Mouse (Mus musculus) erythroblast, embryonic 14.5 days (primary cell): ENCODE data around the gene Ntm. TPM values are rescaled to one million over a fixed set of nuclear protein-coding genes. Genes with fewer than 3 reads are reported as not detected.

ENCODE experiments used
- H3K27me3 ChIP-seq: 2 replicates; pipeline ENCODE4 v1.6.1; 2012; ENCODE audit warnings: inconsistent platforms; ENCODE audit not compliant: control insufficient read depth
- H3K36me3 ChIP-seq: 2 replicates; pipeline ENCODE4 v1.6.1; 2012; ENCODE audit warnings: mild to moderate bottlenecking, inconsistent platforms; ENCODE audit not compliant: control insufficient read depth
- H3K4me1 ChIP-seq: 2 replicates; pipeline ENCODE4 v1.6.1; 2012; ENCODE audit warnings: inconsistent platforms; ENCODE audit not compliant: control insufficient read depth
- H3K4me3 ChIP-seq: replicated peaks from 2 replicates; pipeline ENCODE3; 2012; ENCODE audit warnings: moderate library complexity, mild to moderate bottlenecking, inconsistent platforms
- H3K9me3 ChIP-seq: 2 replicates; pipeline ENCODE4 v1.6.1; 2012; ENCODE audit warnings: low read length, inconsistent platforms, mixed read lengths; ENCODE audit not compliant: control insufficient read depth
- GATA1 ChIP-seq: IDR thresholded peaks from 2 replicates; pipeline ENCODE4 v1.6.1; 2012; ENCODE audit warnings: low read length, inconsistent platforms, mixed read lengths
- TAL1 ChIP-seq: IDR thresholded peaks from 3 replicates; pipeline ENCODE4 v1.6.1; 2012; ENCODE audit warnings: low read length, inconsistent platforms, mixed read lengths
- polyA plus RNA-seq: library from polyadenylated mRNA; stranded (reverse); fragments of >175 nt; gene quantifications from 2 replicates; pipeline ENCODE4 v1.2.3, GENCODE M21; 2012

The Ntm gene
- polyA plus RNA-seq, 1 experiment, result 0.01 TPM

- Histone ChIP-seq H3K4me3 (no peak overlapping the region), H3K9me3 (no peaks in the 10 kb centered on the region), H3K27me3 (no peaks in the 10 kb centered on the region), H3K36me3 (no peaks in the 10 kb centered on the region), H3K4me1 (no peaks in the 10 kb centered on the region)
- TF ChIP-seq GATA1 (no peak), TAL1 (no peak)
Measured at GRCm38 (mm10) chr9:29026410-29026809, 936.5 kb downstream of the Ntm start.

- no peaks in the 10 kb centered on the region for H3K36me3 ChIP-seq
- no peaks in the 10 kb centered on the region for H3K27me3 ChIP-seq
- no peaks in the 10 kb centered on the region for H3K9me3 ChIP-seq
- no peak for TF ChIP-seq GATA1
- no peak for TF ChIP-seq TAL1
- H3K4me3 ChIP-seq, result no peak overlapping the region
- H3K4me1 ChIP-seq, result no peaks in the 10 kb centered on the region
Measured at GRCm38 (mm10) chr9:29025603-29026002, 937.3 kb downstream of the Ntm start.

- Histone ChIP-seq H3K36me3 (no peaks in the 10 kb centered on the region), H3K27me3 (no peaks in the 10 kb centered on the region), H3K4me3 (no peak overlapping the region), H3K4me1 (no peaks in the 10 kb centered on the region), H3K9me3 (no peaks in the 10 kb centered on the region)
- no peak for TF ChIP-seq TAL1
- no peak for TF ChIP-seq GATA1
Measured at GRCm38 (mm10) chr9:29025104-29025503, 937.8 kb downstream of the Ntm start.

GRCm38 (mm10) chr9:29016879-29017278 lies 946.1 kb downstream of the Ntm start:
- Histone ChIP-seq H3K4me3 (no peak overlapping the region), H3K27me3 (no peaks in the 10 kb centered on the region), H3K9me3 (peaks cover 3% of the 10 kb centered on the region), H3K4me1 (no peaks in the 10 kb centered on the region), H3K36me3 (no peaks in the 10 kb centered on the region)
- TF ChIP-seq TAL1 (no peak), GATA1 (no peak)

GRCm38 (mm10) chr9:29013881-29014280 lies 949.1 kb downstream of the Ntm start:
- TF ChIP-seq TAL1 (no peak), GATA1 (no peak)
- Histone ChIP-seq H3K4me3 (no peak overlapping the region), H3K4me1 (no peaks in the 10 kb centered on the region), H3K9me3 (peaks cover 3% of the 10 kb centered on the region), H3K36me3 (no peaks in the 10 kb centered on the region), H3K27me3 (no peaks in the 10 kb centered on the region)

- TF ChIP-seq GATA1 (no peak), TAL1 (no peak)
- peaks cover 3% of the 10 kb centered on the region for H3K9me3 ChIP-seq
- H3K27me3 ChIP-seq, result no peaks in the 10 kb centered on the region
Measured at GRCm38 (mm10) chr9:29012541-29012940, 950.4 kb downstream of the Ntm start.

GRCm38 (mm10) chr9:29011476-29011875 lies 951.5 kb downstream of the Ntm start:
- TF ChIP-seq TAL1, result no peak
- no peak for TF ChIP-seq GATA1

More at GRCm38 (mm10) chr9:29012541-29012940, 950.4 kb downstream of the Ntm start:
- no peak overlapping the region for H3K4me3 ChIP-seq
- H3K4me1 ChIP-seq, result no peaks in the 10 kb centered on the region
- H3K36me3 ChIP-seq, result no peaks in the 10 kb centered on the region

GRCm38 (mm10) chr9:29004534-29004933 lies 958.4 kb downstream of the Ntm start:
- peaks cover 2% of the 10 kb centered on the region for H3K9me3 ChIP-seq
- TF ChIP-seq TAL1, result no peak
- no peaks in the 10 kb centered on the region for H3K27me3 ChIP-seq
- no peaks in the 10 kb centered on the region for H3K36me3 ChIP-seq
- no peak overlapping the region for H3K4me3 ChIP-seq
- no peaks in the 10 kb centered on the region for H3K4me1 ChIP-seq

More at GRCm38 (mm10) chr9:29011476-29011875, 951.5 kb downstream of the Ntm start:
- no peaks in the 10 kb centered on the region for H3K36me3 ChIP-seq
- H3K4me1 ChIP-seq, result no peaks in the 10 kb centered on the region
- no peak overlapping the region for H3K4me3 ChIP-seq
- peaks cover 3% of the 10 kb centered on the region for H3K9me3 ChIP-seq
- H3K27me3 ChIP-seq, result no peaks in the 10 kb centered on the region

- TF ChIP-seq TAL1 (no peak), GATA1 (no peak)
- Histone ChIP-seq H3K4me1 (no peaks in the 10 kb centered on the region), H3K36me3 (no peaks in the 10 kb centered on the region), H3K27me3 (no peaks in the 10 kb centered on the region), H3K4me3 (no peak overlapping the region), H3K9me3 (peaks cover 4% of the 10 kb centered on the region; the same call in 1 of the 2 replicates)
Measured at GRCm38 (mm10) chr9:28999951-29000351, 963.0 kb downstream of the Ntm start.

- TF ChIP-seq GATA1 (no peak), TAL1 (no peak)
- H3K9me3 ChIP-seq, result no peaks in the 10 kb centered on the region
Measured at GRCm38 (mm10) chr9:28977275-28977674, 985.7 kb downstream of the Ntm start.

More at GRCm38 (mm10) chr9:28977275-28977674, 985.7 kb downstream of the Ntm start:
- Histone ChIP-seq H3K4me1 (no peaks in the 10 kb centered on the region), H3K36me3 (no peaks in the 10 kb centered on the region), H3K4me3 (no peak overlapping the region), H3K27me3 (no peaks in the 10 kb centered on the region)
